Mouse (Mus musculus) heart, embryonic 14.5 days (tissue): ENCODE results near the gene Rab40b. TPM values are rescaled to one million over a fixed set of nuclear protein-coding genes. Genes with fewer than 3 reads are reported as not detected.
A peak's percentile ranks its signal among the peaks of the same experiment; 100 is the strongest.
"Not testable (repeated sequence)": the region's sequence is repeated elsewhere in the genome, so short reads cannot be mapped to it uniquely, and the experiment has no call there.

ENCODE experiments used
- ATAC-seq: fragments of 200-750 bp; cut with Nextera tagmentation; 2 replicates; pipeline ENCODE4 v1.8.0; 2017; ENCODE audit warnings: low read depth, moderate TSS enrichment; ENCODE audit not compliant: insufficient number of reproducible peaks, insufficient read depth, low FRiP score
- H3K27ac ChIP-seq, 2 experiments: fragments of 200-500 bp in 1 of 2; fragments of 300-500 bp in 1 of 2; sonication (generic) in 1 of 2; replicated peaks in 1 of 2; 2 replicates each; pipeline ENCODE4 v1.5.1; 2012 to 2014; ENCODE audit warnings: low read depth in 2 of 2, low read length in 2 of 2, control low read depth in 1 of 2, mild to moderate bottlenecking in 1 of 2, mixed read lengths in 1 of 2; ENCODE audit not compliant: control insufficient read depth in 1 of 2, insufficient read depth in 1 of 2
- H3K27me3 ChIP-seq: fragments of 300-500 bp; sonication (generic); 2 replicates; pipeline ENCODE4 v1.6.1; 2014; ENCODE audit warnings: mild to moderate bottlenecking, low read length, control low read depth; ENCODE audit not compliant: control insufficient read depth, insufficient read depth
- H3K36me3 ChIP-seq: fragments of 300-500 bp; sonication (generic); 2 replicates; pipeline ENCODE4 v1.6.1; 2014; ENCODE audit warnings: mild to moderate bottlenecking, control low read depth, low read length, mixed read lengths; ENCODE audit not compliant: control insufficient read depth, insufficient read depth
- H3K4me1 ChIP-seq, 2 experiments: fragments of 200-500 bp in 1 of 2; fragments of 300-500 bp in 1 of 2; sonication (generic) in 1 of 2; 2 replicates each; pipeline ENCODE4 v1.6.1; 2012 to 2014; ENCODE audit warnings: low read length in 2 of 2, control low read depth in 1 of 2, mixed read lengths in 1 of 2; ENCODE audit not compliant: control insufficient read depth in 2 of 2, insufficient read depth in 2 of 2
- H3K4me2 ChIP-seq: fragments of 300-500 bp; sonication (generic); 2 replicates; pipeline ENCODE4 v1.6.1; 2014; ENCODE audit warnings: mild to moderate bottlenecking, low read length
- H3K4me3 ChIP-seq, 2 experiments: fragments of 200-500 bp in 1 of 2; fragments of 300-500 bp in 1 of 2; sonication (generic) in 1 of 2; 2 replicates each; pipeline ENCODE4 v1.5.1; 2012 to 2014; ENCODE audit warnings: low read length in 2 of 2, mild to moderate bottlenecking in 2 of 2, control low read depth in 1 of 2, low read depth in 1 of 2, moderate library complexity in 1 of 2; ENCODE audit not compliant: control insufficient read depth in 1 of 2, insufficient read depth in 1 of 2
- H3K9ac ChIP-seq: fragments of 300-500 bp; sonication (generic); 2 replicates; pipeline ENCODE4 v1.6.1; 2014; ENCODE audit warnings: mild to moderate bottlenecking, low read length
- H3K9me3 ChIP-seq: fragments of 300-500 bp; sonication (generic); 2 replicates; pipeline ENCODE4 v1.6.1; 2016; ENCODE audit warnings: low read length, control low read depth; ENCODE audit not compliant: control insufficient read depth
- WGBS: fragments of 180-500 bp; shearing (Covaris S2); extraction: QIAGEN DNeasy Blood & Tissue Kit; methylation state at CpG from one replicate; pipeline ENCODE4 v1.1.7; 2014; 5-methylcytosine and 5-hydroxymethylcytosine counted together
- polyA plus RNA-seq: library from polyadenylated mRNA; unstranded; fragments of >200 nt; fragmentation: Nextera tagmentation; extraction: Ambion mirVana; gene quantifications from 2 replicates; pipeline ENCODE4 v1.2.1, GENCODE M21; 2014

The Rab40b gene
- polyA plus RNA-seq, 1 experiment from 2014 or later, result 7.6 TPM

DNA sequence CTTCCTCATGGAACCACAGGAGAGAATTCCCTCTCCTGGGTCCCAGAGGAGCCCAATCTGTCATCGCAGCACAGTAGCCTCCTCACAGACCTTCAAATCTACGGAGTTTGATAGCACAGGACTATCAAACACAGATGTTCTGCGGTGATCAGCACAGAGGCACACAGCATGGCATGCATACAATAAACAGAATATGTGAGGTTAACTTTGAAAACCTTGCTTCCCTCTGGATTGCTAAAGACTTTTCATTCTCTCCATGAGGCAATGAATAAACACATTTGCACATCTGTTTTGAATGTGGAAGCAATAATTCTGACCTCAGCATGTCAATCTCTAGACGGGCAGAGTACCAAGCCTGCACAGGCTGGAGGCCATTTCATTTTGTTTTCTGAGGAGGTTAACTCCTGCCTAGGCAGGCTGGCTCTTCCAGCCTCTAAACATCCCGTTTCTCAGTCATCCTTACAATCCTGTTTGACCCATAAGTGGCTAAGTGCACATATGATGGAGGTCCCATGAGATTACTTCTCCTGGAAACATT lies 20.8 kb downstream of the Rab40b start:
- no peaks in the 10 kb centered on the region for H3K27me3 ChIP-seq
- no peaks in the 10 kb centered on the region for H3K9me3 ChIP-seq
- H3K9ac ChIP-seq, result no peak overlapping the region
- no peaks in the 10 kb centered on the region for H3K4me1 ChIP-seq
- no peak overlapping the region for H3K4me3 ChIP-seq
- 59% methylated on average over 5 of the region's 5 CpGs for WGBS
- no peak overlapping the region for H3K4me2 ChIP-seq
- H3K27ac ChIP-seq, result no peak overlapping the region
- no peak for ATAC-seq
- H3K36me3 ChIP-seq, result no peaks in the 10 kb centered on the region

GRCm38 (mm10) chr11:121362212-121362611 lies 25.8 kb downstream of the Rab40b start:
- 30% methylated on average over 5 of the region's 5 CpGs for WGBS
- no peak overlapping the region for H3K4me3 ChIP-seq
- no peak overlapping the region for H3K27ac ChIP-seq
- H3K36me3 ChIP-seq, result no peaks in the 10 kb centered on the region
- no peak for ATAC-seq
- no peak overlapping the region for H3K4me2 ChIP-seq
- no peaks in the 10 kb centered on the region for H3K4me1 ChIP-seq
- H3K9ac ChIP-seq, result no peak overlapping the region
- no peaks in the 10 kb centered on the region for H3K27me3 ChIP-seq
- no peaks in the 10 kb centered on the region for H3K9me3 ChIP-seq

DNA sequence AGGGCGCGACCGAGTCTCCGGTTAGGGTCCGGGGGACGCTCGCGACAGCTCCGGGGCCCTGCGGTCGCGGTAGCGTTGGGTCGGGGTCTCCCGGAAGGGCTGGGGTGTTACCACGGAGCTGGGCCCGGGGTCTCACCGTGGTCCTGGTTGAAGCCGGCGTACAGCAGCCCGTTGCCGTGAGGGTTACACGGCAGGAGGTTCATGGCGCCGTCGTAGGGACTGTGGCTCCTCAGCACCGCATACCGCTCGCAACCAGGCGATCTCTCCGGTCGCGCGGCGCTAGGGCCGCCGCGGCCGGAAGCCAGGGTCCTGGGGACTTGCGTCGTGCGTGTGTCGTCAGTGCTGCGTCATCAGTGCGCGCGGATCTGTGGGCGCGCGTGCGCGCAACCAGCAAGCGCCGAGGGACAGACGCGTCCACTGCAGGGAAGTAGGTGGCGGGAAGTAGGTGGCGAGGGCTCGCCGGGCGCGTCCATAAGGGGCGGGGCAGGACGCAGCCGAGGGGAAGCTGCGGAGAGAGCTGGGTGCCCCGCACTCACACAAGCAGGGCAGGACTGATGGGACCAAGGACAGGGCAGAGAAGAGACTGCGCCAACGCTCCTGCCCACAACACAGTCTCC lies 33.9 kb downstream of the Rab40b start, which contains the start of gene Wdr45b:
Gene Wdr45b, minus strand, starts transcription at position 355 of the 617 bp plus-strand sequence.
- H3K9ac ChIP-seq, result peak within 1 kb of the TSS; percentile 93
- peaks cover 4 to 17% of the 10 kb centered on the region in 2 experiments for H3K4me1 ChIP-seq
- no peaks in the 10 kb centered on the region for H3K27me3 ChIP-seq
- peak; percentile 97 for ATAC-seq
- under 1% methylated on average over 69 of the region's 69 CpGs for WGBS
- H3K4me2 ChIP-seq, result peak within 1 kb of the TSS; percentile 81
- H3K4me3 ChIP-seq, result peak within 1 kb of the TSS; percentile 61 to 77
- no peaks in the 10 kb centered on the region for H3K9me3 ChIP-seq
- H3K27ac ChIP-seq, result peak within 1 kb of the TSS; percentile 76 to 86
- peaks cover 6% of the 10 kb centered on the region; the same call in 1 of the 2 replicates for H3K36me3 ChIP-seq

- Histone ChIP-seq H3K36me3 (peaks cover 6% of the 10 kb centered on the region; the same call in 1 of the 2 replicates), H3K27me3 (no peaks in the 10 kb centered on the region), H3K27ac (peak overlapping the region; percentile 64 to 76; a peak in 3 of 4 replicates), H3K4me1 (peaks cover 4 to 17% of the 10 kb centered on the region in 2 experiments), H3K4me2 (peak overlapping the region; percentile 81), H3K9ac (peak overlapping the region; percentile 93), H3K4me3 (peak overlapping the region; percentile 61 to 77), H3K9me3 (no peaks in the 10 kb centered on the region)
- no peak for ATAC-seq
- WGBS, result 3% methylated on average over 38 of the region's 41 CpGs
These were observed 34.5 kb downstream of the Rab40b start for GRCm38 (mm10) chr11:121353326-121354090.

- WGBS, result 87% methylated on average over 3 of the region's 3 CpGs
- not testable (repeated sequence) for ATAC-seq, H3K9ac ChIP-seq, H3K4me2 ChIP-seq, H3K27me3 ChIP-seq, H3K9me3 ChIP-seq, H3K4me3 ChIP-seq, H3K27ac ChIP-seq
- Histone ChIP-seq H3K36me3 (peaks cover 27% of the 10 kb centered on the region), H3K4me1 (peaks cover 0 to 10% of the 10 kb centered on the region in 2 experiments; a peak in 2 of 4 replicates)
These were observed 39.3 kb downstream of the Rab40b start for GRCm38 (mm10) chr11:121348727-121349126.

DNA sequence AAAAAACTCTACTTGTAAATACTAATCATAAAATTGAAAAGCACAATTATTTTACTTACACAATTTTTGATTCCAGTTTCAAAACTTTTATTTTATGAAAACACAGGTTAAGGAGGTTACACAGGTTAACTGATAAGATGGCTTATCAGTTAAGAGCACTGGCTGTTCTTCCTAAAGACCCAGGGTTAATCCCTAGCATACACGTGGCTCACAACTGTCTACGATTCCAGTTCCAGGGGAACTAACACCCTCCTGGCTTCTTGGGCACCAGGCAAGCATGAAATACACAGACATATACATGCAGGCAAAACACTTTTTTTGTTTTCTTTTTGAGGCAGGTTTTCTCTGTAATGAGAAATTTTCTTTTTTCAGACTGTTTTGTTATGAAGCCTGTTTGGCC lies 39.9 kb downstream of the Rab40b start:
- H3K27ac ChIP-seq, result no peak overlapping the region
- H3K4me2 ChIP-seq, result no peak overlapping the region
- peaks cover 27% of the 10 kb centered on the region for H3K36me3 ChIP-seq
- 89% methylated on average over 2 of the region's 2 CpGs for WGBS
- ATAC-seq, result no peak
- no peak overlapping the region for H3K4me3 ChIP-seq
- no peaks in the 10 kb centered on the region for H3K27me3 ChIP-seq
- no peaks in the 10 kb centered on the region for H3K9me3 ChIP-seq
- peaks cover 0 to 8% of the 10 kb centered on the region in 2 experiments; a peak in 2 of 4 replicates for H3K4me1 ChIP-seq
- no peak overlapping the region for H3K9ac ChIP-seq

GRCm38 (mm10) chr11:121347036-121347435 lies 41.0 kb downstream of the Rab40b start:
- Histone ChIP-seq H3K27ac (no peak overlapping the region), H3K4me1 (no peaks in the 10 kb centered on the region), H3K36me3 (peaks cover 26% of the 10 kb centered on the region), H3K4me3 (no peak overlapping the region), H3K27me3 (no peaks in the 10 kb centered on the region), H3K9me3 (no peaks in the 10 kb centered on the region), H3K4me2 (no peak overlapping the region), H3K9ac (no peak overlapping the region)
- WGBS, result 61% methylated on average over 2 of the region's 2 CpGs
- ATAC-seq, result no peak
